In genomic region chr12:55229626-55230519, GRCm38 (mm10) we compare ENCODE assay signal across 8 mouse cellular contexts. TPM values are rescaled to one million over a fixed set of nuclear protein-coding genes. Genes with fewer than 3 reads are reported as not detected.
DNase-seq lines count a peak whose midpoint lies in the region; ATAC-seq and TF ChIP-seq lines count a peak whose summit lies in the region.
"Not testable (repeated sequence)": the region's sequence is repeated elsewhere in the genome, so short reads cannot be mapped to it uniquely, and the experiment has no call there.

Gene Srp54c (plus strand): TSS chr12:55230168.

- TF ChIP-seq RAD21 in CH12.LX (IDR thresholded peaks at IDR 0.05; ENCODE audit: low read depth, low read length), result not testable (repeated sequence)

- peak within 1 kb of the TSS; percentile 51 to 68 (median 58) for H3K4me3 ChIP-seq in CH12.LX (replicated peaks in 1 of 3; ENCODE audit: low read depth in 2 of 3, low read length in 2 of 3, poor library complexity in 1 of 3)
- H3K4me3 ChIP-seq in forebrain, embryonic 16.5 days (replicated peaks; ENCODE audit: low read length), result peak within 1 kb of the TSS; percentile 39
- H3K4me3 ChIP-seq in heart, embryonic 13.5 days, result peak within 1 kb of the TSS; percentile 49
- peak within 1 kb of the TSS; percentile 31 for H3K4me3 ChIP-seq in intestine, embryonic 14.5 days (ENCODE audit: low read depth, low read length)
- H3K4me3 ChIP-seq in lung, embryonic 15.5 days, result peak within 1 kb of the TSS; percentile 41
- peak within 1 kb of the TSS; percentile 38 for H3K4me3 ChIP-seq in neural tube, embryonic 13.5 days

- no CpG with 5 or more reads among the region's 57 CpGs for WGBS in forebrain, embryonic 16.5 days
- WGBS in heart, embryonic 13.5 days, result no CpG with 5 or more reads among the region's 57 CpGs
- no CpG with 5 or more reads among the region's 57 CpGs for WGBS in intestine, embryonic 14.5 days
- WGBS in lung, embryonic 15.5 days, result no CpG with 5 or more reads among the region's 57 CpGs
- WGBS in neural tube, embryonic 13.5 days, result no CpG with 5 or more reads among the region's 57 CpGs

- DNase-seq in CH12.LX (ENCODE audit: extremely low read depth); intestine, embryonic 14.5 days (ENCODE audit: low spot score); left cerebral cortex, postnatal 14 days (ENCODE audit: low spot score in 2 of 2): not testable (repeated sequence)

- TF ChIP-seq CTCF in CH12.LX (conservative IDR thresholded peaks at IDR 0.05 in 1 of 2, IDR thresholded peaks at IDR 0.05 in 1 of 2; ENCODE audit: low read depth in 2 of 2, low read length in 2 of 2), result not testable (repeated sequence)

- ATAC-seq in cerebellum, adult (ENCODE audit: insufficient number of reproducible peaks, low FRiP score, low TSS enrichment), result peak; percentile 98
- peak; percentile 99 for ATAC-seq in forebrain, embryonic 16.5 days
- peak; percentile 98 for ATAC-seq in heart, embryonic 13.5 days (ENCODE audit: extremely low read depth, insufficient number of reproducible peaks, low FRiP score, low TSS enrichment)
- peak; percentile 98 for ATAC-seq in intestine, embryonic 14.5 days (replicated peaks; ENCODE audit: low FRiP score, low TSS enrichment, low read depth)
- peak; percentile 98 for ATAC-seq in lung, embryonic 15.5 days (ENCODE audit: borderline replicate concordance, extremely low read depth, low FRiP score, low TSS enrichment)
- peak; percentile 99 for ATAC-seq in neural tube, embryonic 13.5 days (ENCODE audit: low read depth)

- dilution Hi-C loops in CH12.LX (cut with MboI; ENCODE audit: extremely low pct_ligation_motif_present, extremely low pct_unique_long_range_greater_than_20kb, low sequenced_read_pairs), result not testable (repeated sequence)

- not testable (repeated sequence) for H3K9me3 ChIP-seq in CH12.LX (replicated peaks; ENCODE audit: low read length); forebrain, embryonic 16.5 days (ENCODE audit: control insufficient read depth, low read length); heart, embryonic 13.5 days; intestine, embryonic 14.5 days (ENCODE audit: control insufficient read depth, low read length); lung, embryonic 15.5 days; neural tube, embryonic 13.5 days

- intact Hi-C loops in left cerebral cortex, postnatal 14 days (cut with DNase I), result not testable (repeated sequence)

- in situ Hi-C loops in CH12.LX (cut with MboI; ENCODE audit: low pct_ligation_motif_present, low pct_unique_long_range_greater_than_20kb, low sequenced_read_pairs), result not testable (repeated sequence)

- not testable (repeated sequence) for TF ChIP-seq POLR2A in CH12.LX (IDR thresholded peaks at IDR 0.05; ENCODE audit: low read depth, low read length)

- not testable (repeated sequence) for H3K79me2 ChIP-seq in CH12.LX (replicated peaks; ENCODE audit: control insufficient read depth, extremely low read depth, insufficient read depth, poor library complexity, severe bottlenecking)

- H3K9ac ChIP-seq in CH12.LX (ENCODE audit: insufficient read depth, low read depth), result peak within 1 kb of the TSS; percentile 58; the same call in 1 of the 2 replicates
- not testable (repeated sequence) for H3K9ac ChIP-seq in forebrain, embryonic 16.5 days (replicated peaks; ENCODE audit: low read depth, low read length); intestine, embryonic 14.5 days (ENCODE audit: low read length); lung, embryonic 15.5 days
- H3K9ac ChIP-seq in heart, embryonic 13.5 days, result peak within 1 kb of the TSS; percentile 73
- H3K9ac ChIP-seq in neural tube, embryonic 13.5 days, result 0 out of 2 replicates have a peak within 1 kb of the TSS, but pooled peaks have one; percentile 54

- peak within 1 kb of the TSS; percentile 54 for H3K27ac ChIP-seq in CH12.LX (ENCODE audit: insufficient read depth, low read depth)
- H3K27ac ChIP-seq in forebrain, embryonic 16.5 days (ENCODE audit: low read length); intestine, embryonic 14.5 days (ENCODE audit: low read depth); lung, embryonic 15.5 days; neural tube, embryonic 13.5 days (replicated peaks): not testable (repeated sequence)
- H3K27ac ChIP-seq in heart, embryonic 13.5 days (replicated peaks), result 0 out of 2 replicates have a peak within 1 kb of the TSS, but pooled peaks have one; percentile 56

- H3K27me3 ChIP-seq in CH12.LX (replicated peaks); forebrain, embryonic 16.5 days (replicated peaks; ENCODE audit: control insufficient read depth, insufficient read depth, low read length); heart, embryonic 13.5 days (replicated peaks); intestine, embryonic 14.5 days (replicated peaks; ENCODE audit: control insufficient read depth, insufficient read depth, low read length); lung, embryonic 15.5 days; neural tube, embryonic 13.5 days: not testable (repeated sequence)

- H3K36me3 ChIP-seq in CH12.LX (replicated peaks in 1 of 2; ENCODE audit: control insufficient read depth in 1 of 2, insufficient read depth in 1 of 2, low read length in 1 of 2); forebrain, embryonic 16.5 days (ENCODE audit: control insufficient read depth, insufficient read depth); heart, embryonic 13.5 days; intestine, embryonic 14.5 days (ENCODE audit: control insufficient read depth, insufficient read depth, low read length); lung, embryonic 15.5 days; neural tube, embryonic 13.5 days: not testable (repeated sequence)

- H3K4me1 ChIP-seq in CH12.LX (ENCODE audit: control insufficient read depth in 1 of 2, insufficient read depth in 2 of 2); forebrain, embryonic 16.5 days (replicated peaks; ENCODE audit: control insufficient read depth, insufficient read depth, low read length); heart, embryonic 13.5 days; intestine, embryonic 14.5 days (replicated peaks; ENCODE audit: control insufficient read depth, insufficient read depth, low read length); lung, embryonic 15.5 days; neural tube, embryonic 13.5 days (replicated peaks): not testable (repeated sequence)

- not testable (repeated sequence) for H3K4me2 ChIP-seq in CH12.LX (ENCODE audit: insufficient read depth, low read depth, poor library complexity, severe bottlenecking); forebrain, embryonic 16.5 days (ENCODE audit: low read length); heart, embryonic 13.5 days; intestine, embryonic 14.5 days (ENCODE audit: low read length); lung, embryonic 15.5 days
- H3K4me2 ChIP-seq in neural tube, embryonic 13.5 days, result peak within 1 kb of the TSS; percentile 34; the same call in 1 of the 2 replicates

- not testable (repeated sequence) for TF ChIP-seq EP300 in CH12.LX (IDR thresholded peaks at IDR 0.05; ENCODE audit: low read length)

RNA-seq across cellular contexts. Expression of gene Srp54c, which starts in this region (rescaled TPM):
- total RNA-seq in CH12.LX (2012; rRNA removed), result 47.7 and 53.5 TPM in 2 replicates
- 104 and 107 TPM in 2 replicates for total RNA-seq in CH12.LX (2014; rRNA removed)
- 90.0 and 93.2 TPM in 2 replicates for polyA plus RNA-seq in CH12.LX (2012; ENCODE audit: insufficient read length, low read depth)
- 80.8 and 90.3 TPM in 2 replicates for polyA plus RNA-seq in forebrain, embryonic 16.5 days (2015; fragmentation: Nextera tagmentation; extraction: Ambion mirVana)
- 45.8 and 53.5 TPM in 2 replicates for polyA plus RNA-seq in heart, embryonic 13.5 days (2015; fragmentation: Nextera tagmentation; extraction: Ambion mirVana)
- polyA plus RNA-seq in intestine, embryonic 14.5 days (2014; fragmentation: Nextera tagmentation; extraction: Ambion mirVana), result 68.2 and 68.3 TPM in 2 replicates
- 10 to 100 TPM; 36.9 to 39.3 TPM for total RNA-seq in left cerebral cortex, postnatal 14 days (2021)
- 67.3 and 69.3 TPM in 2 replicates for polyA plus RNA-seq in lung, embryonic 15.5 days (2015; fragmentation: Nextera tagmentation; extraction: Ambion mirVana)
- polyA plus RNA-seq in neural tube, embryonic 13.5 days (2015; fragmentation: Nextera tagmentation; extraction: Ambion mirVana), result 83.2 and 88.1 TPM in 2 replicates
